Mouse (Mus musculus) myocyte (in vitro differentiated cells): ENCODE results near the gene Atp11a.
A peak's percentile ranks its signal among the peaks of the same experiment; 100 is the strongest.

Experiments
- CEBPB ChIP-seq: IDR thresholded peaks from 2 replicates; pipeline ENCODE4 v1.6.1; 2011; ENCODE audit warnings: mild to moderate bottlenecking, moderate library complexity; ENCODE audit not compliant: poor library complexity, insufficient read depth, severe bottlenecking
- MAX ChIP-seq: IDR thresholded peaks from one replicate; pipeline ENCODE4 v1.6.1; 2011; ENCODE audit warnings: low read depth, mild to moderate bottlenecking, control low read depth
- POLR2A ChIP-seq: IDR thresholded peaks from one replicate; pipeline ENCODE4 v1.6.1; 2011; ENCODE audit warnings: low read depth, mild to moderate bottlenecking, control low read depth, moderate library complexity; ENCODE audit not compliant: insufficient read length
- POLR2AphosphoS2 ChIP-seq: IDR thresholded peaks from one replicate; pipeline ENCODE4 v1.6.1; 2011; ENCODE audit warnings: low read depth, control low read depth; ENCODE audit not compliant: insufficient read length
- USF1 ChIP-seq: IDR thresholded peaks from one replicate; pipeline ENCODE4 v1.6.1; 2011; ENCODE audit warnings: low read depth, mild to moderate bottlenecking, control low read depth, moderate library complexity

DNA sequence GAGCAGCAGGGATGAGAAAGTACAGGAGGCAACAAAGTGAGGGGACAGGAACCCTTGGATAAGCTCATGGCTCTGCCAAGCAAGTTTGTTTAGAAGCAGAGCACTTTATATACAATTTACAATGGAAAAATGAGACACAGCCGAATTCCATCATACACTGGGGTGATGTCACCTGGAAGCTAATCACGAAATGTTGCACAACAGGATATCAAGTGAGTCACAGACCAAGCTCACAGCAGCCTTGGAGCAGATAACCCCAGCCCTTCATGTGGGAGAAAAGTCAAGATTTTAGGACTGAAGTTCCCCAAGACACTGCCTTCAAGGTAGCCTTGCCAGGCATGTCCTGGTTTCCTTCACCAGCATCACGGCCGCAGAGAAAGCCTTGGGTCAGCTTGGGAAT lies 22.7 kb downstream of the Atp11a start:
- no peak for TF ChIP-seq POLR2A
- TF ChIP-seq USF1, result no peak
- TF ChIP-seq POLR2AphosphoS2, result no peak
- no peak for TF ChIP-seq MAX
- TF ChIP-seq CEBPB, result peak; percentile 91
